Mouse (Mus musculus) limb, embryonic 14.5 days (tissue): Measurements from ENCODE around the gene 6330409D20Rik. TPM values are rescaled to one million over a fixed set of nuclear protein-coding genes. Genes with fewer than 3 reads are reported as not detected.

Experiments used
- ATAC-seq: fragments of 200-750 bp; cut with Nextera tagmentation; 2 replicates; pipeline ENCODE4 v1.8.0; 2017; ENCODE audit warnings: low read depth, moderate number of reproducible peaks, moderate TSS enrichment; ENCODE audit not compliant: low FRiP score
- DNase-seq: peaks from one replicate; pipeline ENCODE4 v3.0.0-alpha.2; 2015; ENCODE audit warnings: low spot score
- H3K27ac ChIP-seq: fragments of 300-500 bp; sonication (generic); replicated peaks from 2 replicates; pipeline ENCODE4 v1.5.1; 2014; ENCODE audit warnings: low read depth, mild to moderate bottlenecking, low read length, moderate library complexity, mixed read lengths
- H3K27me3 ChIP-seq: fragments of 300-500 bp; sonication (generic); 2 replicates; pipeline ENCODE4 v1.6.1; 2014; ENCODE audit warnings: low read length, mixed read lengths; ENCODE audit not compliant: control insufficient read depth, insufficient read depth
- H3K36me3 ChIP-seq: fragments of 300-500 bp; sonication (generic); 2 replicates; pipeline ENCODE4 v1.6.1; 2014; ENCODE audit warnings: mild to moderate bottlenecking, low read length, moderate library complexity, mixed read lengths; ENCODE audit not compliant: control insufficient read depth, insufficient read depth
- H3K4me1 ChIP-seq: fragments of 300-500 bp; sonication (generic); 2 replicates; pipeline ENCODE4 v1.6.1; 2014; ENCODE audit warnings: antibody characterized with exemption, low read length, mixed read lengths; ENCODE audit not compliant: control insufficient read depth, insufficient read depth
- H3K4me2 ChIP-seq: fragments of 300-500 bp; sonication (generic); replicated peaks from 2 replicates; pipeline ENCODE4 v1.6.1; 2014; ENCODE audit warnings: low read depth, mild to moderate bottlenecking, low read length, moderate library complexity; ENCODE audit not compliant: severe bottlenecking
- H3K4me3 ChIP-seq: fragments of 300-500 bp; sonication (generic); replicated peaks from 2 replicates; pipeline ENCODE4 v1.5.1; 2014; ENCODE audit warnings: low read length
- H3K9ac ChIP-seq: fragments of 300-500 bp; sonication (generic); 2 replicates; pipeline ENCODE4 v1.6.1; 2014; ENCODE audit warnings: mild to moderate bottlenecking, low read depth, low read length, moderate library complexity; ENCODE audit not compliant: severe bottlenecking
- H3K9me3 ChIP-seq: fragments of 300-500 bp; sonication (generic); 2 replicates; pipeline ENCODE4 v1.6.1; 2016; ENCODE audit warnings: low read length; ENCODE audit not compliant: control insufficient read depth
- POLR2A ChIP-seq: fragments of 200-500 bp; IDR thresholded peaks from 2 replicates; pipeline ENCODE4 v1.8.0; 2012; ENCODE audit warnings: inconsistent platforms, mild to moderate bottlenecking, moderate library complexity, borderline replicate concordance; ENCODE audit not compliant: insufficient read depth, insufficient read length; ENCODE audit errors: extremely low read depth
- WGBS: fragments of 180-500 bp; shearing (Covaris S2); extraction: QIAGEN DNeasy Blood & Tissue Kit; methylation state at CpG from one replicate; pipeline ENCODE4 v1.1.7; 2014; 5-methylcytosine and 5-hydroxymethylcytosine counted together
- polyA plus RNA-seq, 2 experiments: library from polyadenylated mRNA; depleted of rRNA in 1 of 2; stranded (reverse) in 1 of 2; unstranded in 1 of 2; fragments of >200 nt; fragmentation: Nextera tagmentation in 1 of 2; extraction: Ambion mirVana in 1 of 2; gene quantifications; 2 replicates each; pipeline versions ENCODE4 v1.2.1 to v1.2.3; 2012 to 2014

Gene 6330409D20Rik
- polyA plus RNA-seq, 2 experiments: 0.14 TPM; not detected in 1

DNA sequence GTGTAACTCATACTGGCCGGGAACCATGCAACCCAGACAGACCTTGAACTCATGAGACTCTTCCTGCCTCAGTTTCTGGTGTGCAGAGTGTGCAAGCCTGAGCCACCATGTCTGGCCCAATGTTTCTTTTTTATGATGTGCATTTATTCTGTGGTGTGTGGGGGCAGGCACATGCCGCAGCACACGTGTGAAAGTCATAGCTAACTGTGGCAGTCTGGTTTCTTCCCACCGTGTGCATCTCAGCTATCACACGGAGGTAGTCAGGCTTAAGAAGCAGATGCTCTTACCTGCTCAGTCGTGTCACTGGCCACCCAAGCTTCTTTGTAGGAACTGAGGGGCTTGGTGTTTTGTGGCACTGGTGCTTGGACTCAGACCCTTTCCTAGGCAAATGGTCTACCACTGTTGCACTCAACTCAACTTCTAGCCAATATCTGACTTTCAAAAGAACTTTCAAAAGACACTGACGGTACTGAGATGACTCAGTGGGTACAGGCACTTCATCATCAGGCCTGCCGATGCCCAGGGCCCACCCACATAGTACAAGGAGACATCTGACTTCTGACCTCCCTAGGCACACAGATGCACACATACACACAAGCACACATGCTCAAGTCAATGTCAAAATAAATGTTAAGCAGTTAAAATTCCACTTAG lies 31.9 kb upstream of the 6330409D20Rik start:
- ATAC-seq (no peak), DNase-seq (no peak)
- Histone ChIP-seq H3K9ac (no peak overlapping the region), H3K9me3 (no peaks in the 10 kb centered on the region), H3K27me3 (no peaks in the 10 kb centered on the region), H3K4me2 (no peak overlapping the region), H3K27ac (no peak overlapping the region), H3K4me1 (peaks cover 7% of the 10 kb centered on the region), H3K4me3 (no peak overlapping the region), H3K36me3 (no peaks in the 10 kb centered on the region)
- TF ChIP-seq POLR2A: no peak
- 82% methylated on average over 8 of the region's 8 CpGs for WGBS

DNA sequence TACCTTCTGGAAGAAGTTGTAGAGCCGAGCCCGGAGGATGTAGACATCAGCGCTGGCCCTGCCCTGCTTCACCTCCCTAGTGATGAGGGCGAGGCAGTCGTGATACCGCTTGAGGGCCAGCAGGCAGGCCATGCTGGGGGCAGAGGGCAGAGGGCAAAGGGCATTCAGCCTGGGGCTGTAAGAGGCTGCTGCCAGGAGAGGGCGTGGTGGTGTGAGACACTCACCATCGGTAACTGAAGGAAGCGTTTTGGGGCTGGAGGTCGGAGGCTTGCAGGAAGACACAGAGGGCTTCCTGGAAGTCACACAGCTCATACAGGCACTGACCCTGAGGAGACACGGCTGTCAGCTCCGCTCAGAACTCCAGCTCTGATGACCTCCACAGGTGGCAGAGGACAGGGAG lies 31.1 kb upstream of the 6330409D20Rik start:
- ATAC-seq (no peak), DNase-seq (no peak)
- no peaks in the 10 kb centered on the region for H3K27me3 ChIP-seq
- H3K9ac ChIP-seq: no peak overlapping the region
- no peak overlapping the region for H3K4me3 ChIP-seq
- WGBS: 34% methylated on average over 12 of the region's 12 CpGs
- H3K36me3 ChIP-seq: no peaks in the 10 kb centered on the region
- TF ChIP-seq POLR2A: no peak
- no peak overlapping the region for H3K27ac ChIP-seq
- H3K4me2 ChIP-seq: no peak overlapping the region
- H3K4me1 ChIP-seq: peaks cover 7% of the 10 kb centered on the region
- no peaks in the 10 kb centered on the region for H3K9me3 ChIP-seq

DNA sequence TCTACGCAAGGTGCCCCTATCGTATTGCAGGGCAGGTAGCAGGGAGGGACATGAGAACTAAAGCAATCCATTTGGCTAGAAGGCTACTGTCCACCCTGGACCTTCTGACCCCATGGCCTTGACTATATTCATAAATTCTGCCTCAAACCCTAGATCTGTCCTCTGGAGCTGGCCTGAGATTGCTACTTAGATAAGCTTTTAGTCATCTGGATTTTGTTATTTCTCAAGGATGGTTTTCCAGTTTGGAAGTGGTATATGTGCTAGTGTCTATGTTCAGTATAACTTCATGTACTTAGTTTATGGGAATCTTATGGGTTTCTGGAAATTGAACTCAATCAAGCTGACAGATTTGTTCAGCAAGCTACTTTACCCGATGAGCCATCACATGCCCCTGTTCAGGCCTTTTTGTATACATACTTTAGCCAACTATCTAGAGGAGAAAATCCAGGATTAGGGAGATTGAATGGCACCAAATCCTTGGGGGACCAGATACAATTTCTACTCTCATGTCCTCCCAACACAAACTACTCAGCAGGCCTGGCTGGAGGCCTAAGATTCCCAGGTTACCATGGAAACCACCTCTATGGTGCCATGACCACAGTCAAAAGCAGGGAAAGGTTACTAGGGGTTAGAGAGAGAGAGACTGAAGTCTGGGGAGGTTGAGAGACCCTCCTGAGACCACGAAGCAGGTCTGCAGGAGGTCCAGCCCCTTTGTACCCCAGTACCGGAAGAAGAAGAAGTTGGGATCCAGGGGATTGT lies 28.7 kb upstream of the 6330409D20Rik start:
- no peak for DNase-seq
- Histone ChIP-seq H3K9ac (no peak overlapping the region), H3K4me2 (no peak overlapping the region), H3K4me1 (no peaks in the 10 kb centered on the region), H3K27ac (no peak overlapping the region), H3K27me3 (no peaks in the 10 kb centered on the region), H3K4me3 (no peak overlapping the region), H3K36me3 (no peaks in the 10 kb centered on the region), H3K9me3 (no peaks in the 10 kb centered on the region)
- ATAC-seq: no peak
- no peak for TF ChIP-seq POLR2A
- 95% methylated on average over 5 of the region's 5 CpGs for WGBS

DNA sequence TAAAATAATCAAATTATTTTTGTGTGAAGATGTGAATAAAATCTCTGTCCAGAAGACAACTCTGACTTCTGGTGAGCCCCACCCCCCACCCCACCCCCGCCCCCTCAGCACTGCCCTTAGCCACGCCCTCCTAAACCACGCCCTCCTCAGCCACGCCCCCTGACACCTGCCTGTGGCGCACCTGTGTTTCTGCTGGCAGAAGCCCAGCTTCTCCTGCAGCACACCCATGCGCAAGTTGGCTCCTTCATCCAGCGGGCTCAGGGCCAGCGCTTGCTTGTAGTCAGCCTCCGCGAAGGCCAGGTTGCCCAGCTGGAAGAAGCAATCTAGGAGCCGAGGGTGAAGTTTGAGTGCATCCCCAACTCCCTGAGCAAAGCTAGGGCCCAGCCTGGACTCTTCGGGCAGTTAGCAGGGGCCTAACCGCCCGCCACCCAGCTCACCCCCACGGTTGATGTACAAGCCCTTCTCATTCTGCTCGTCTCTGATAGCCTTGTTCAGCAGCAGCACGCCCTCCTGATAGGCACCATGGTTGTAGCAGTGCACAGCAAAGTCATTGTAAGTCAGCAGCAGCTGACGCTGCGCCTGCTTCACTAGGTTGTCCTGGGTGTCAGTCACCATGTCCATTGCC lies 28.0 kb upstream of the 6330409D20Rik start:
- H3K27ac ChIP-seq: no peak overlapping the region
- DNase-seq: peak; percentile 15
- no peak for ATAC-seq
- H3K36me3 ChIP-seq: no peaks in the 10 kb centered on the region
- no peak overlapping the region for H3K4me3 ChIP-seq
- no peaks in the 10 kb centered on the region for H3K9me3 ChIP-seq
- H3K4me1 ChIP-seq: no peaks in the 10 kb centered on the region
- H3K27me3 ChIP-seq: no peaks in the 10 kb centered on the region
- TF ChIP-seq POLR2A: no peak
- no peak overlapping the region for H3K4me2 ChIP-seq
- WGBS: 46% methylated on average over 19 of the region's 19 CpGs
- H3K9ac ChIP-seq: no peak overlapping the region

DNA sequence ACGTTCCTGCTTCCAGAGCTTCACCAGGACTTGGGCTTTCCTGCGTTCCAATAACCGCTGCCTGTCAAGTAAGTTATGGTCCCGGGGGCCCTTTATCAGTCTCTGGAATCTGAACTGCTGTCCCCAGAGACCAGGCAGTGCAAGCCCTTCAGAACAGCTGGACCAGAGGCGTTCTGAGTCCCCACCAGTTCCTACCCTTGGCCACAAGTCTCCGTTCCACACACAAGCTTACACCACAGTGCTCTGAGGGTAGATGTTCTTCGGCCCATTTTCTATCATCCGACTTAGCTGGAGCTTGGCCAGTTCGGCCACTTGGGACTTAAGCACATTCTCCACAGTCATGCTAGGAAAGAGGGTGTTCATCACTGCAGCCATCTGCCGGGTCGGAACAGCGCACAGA lies 26.4 kb upstream of the 6330409D20Rik start:
- Histone ChIP-seq H3K27me3 (no peaks in the 10 kb centered on the region), H3K4me3 (no peak overlapping the region), H3K9me3 (no peaks in the 10 kb centered on the region), H3K36me3 (peaks cover 9% of the 10 kb centered on the region; the same call in 1 of the 2 replicates), H3K9ac (no peak overlapping the region), H3K4me1 (no peaks in the 10 kb centered on the region), H3K4me2 (no peak overlapping the region), H3K27ac (no peak overlapping the region)
- no peak for TF ChIP-seq POLR2A
- DNase-seq (no peak), ATAC-seq (no peak)
- 71% methylated on average over 12 of the region's 12 CpGs for WGBS
